Mouse (Mus musculus) lung, postnatal 0 days (tissue): Measurements from ENCODE around the gene Alg9.

ENCODE experiments used
- CTCF ChIP-seq: IDR thresholded peaks from 2 replicates; pipeline ENCODE4 v1.5.1; 2016; ENCODE audit warnings: antibody characterized with exemption, mild to moderate bottlenecking
- EP300 ChIP-seq: IDR thresholded peaks from 2 replicates; pipeline ENCODE4 v1.6.1; 2016; ENCODE audit warnings: antibody characterized with exemption, mild to moderate bottlenecking, control low read depth

- no peak for TF ChIP-seq EP300
- no peak for TF ChIP-seq CTCF
These were observed 75.9 kb downstream of the Alg9 start for GRCm38 (mm10) chr9:50850713-50851112.
